Mouse (Mus musculus): Measurements from ENCODE around the gene Fam83c. TPM values are rescaled to one million over a fixed set of nuclear protein-coding genes. Genes with fewer than 3 reads are reported as not detected.

Fam83c gene
- polyA plus RNA-seq, 2 experiments, result 0.09 TPM; not detected in 1

GRCm38 (mm10) chr2:155809620-155810019 lies 25.0 kb downstream of the Fam83c start:
- no peaks in the 10 kb centered on the region for H3K36me3 ChIP-seq (replicated peaks; ENCODE audit: control insufficient read depth, insufficient read depth, low read depth)
- H3K27ac ChIP-seq, result no peak overlapping the region
- no peak overlapping the region for H3K9ac ChIP-seq (replicated peaks)
- H3K4me2 ChIP-seq (ENCODE audit: low read depth), result no peak overlapping the region
- H3K9me3 ChIP-seq (ENCODE audit: control insufficient read depth, low read length), result no peaks in the 10 kb centered on the region
- no peaks in the 10 kb centered on the region; the same call in 1 of the 2 replicates for H3K27me3 ChIP-seq (ENCODE audit: control insufficient read depth, insufficient read depth, low read length)
- ATAC-seq (ENCODE audit: insufficient read depth), result no peak
- no peaks in the 10 kb centered on the region for H3K4me1 ChIP-seq (replicated peaks; ENCODE audit: control insufficient read depth in 2 of 2, insufficient read depth in 2 of 2, low read length in 1 of 2)
- H3K4me3 ChIP-seq (ENCODE audit: insufficient read depth in 1 of 2, low read depth in 2 of 2, low read length in 2 of 2), result no peak overlapping the region
- DNase-seq (ENCODE audit: low read depth in 3 of 3, low spot score in 3 of 3), result no peak
- TF ChIP-seq EP300 (IDR thresholded peaks at IDR 0.05; ENCODE audit: low read depth) (no peak), CTCF (IDR thresholded peaks at IDR 0.05; ENCODE audit: low read depth) (no peak)
- WGBS (ENCODE audit: insufficient replicate concordance), result 55% methylated on average over 4 of the region's 4 CpGs

GRCm38 (mm10) chr2:155807408-155807807 lies 27.2 kb downstream of the Fam83c start:
- 53% methylated on average over 4 of the region's 4 CpGs for WGBS (ENCODE audit: insufficient replicate concordance)
- no peaks in the 10 kb centered on the region for H3K36me3 ChIP-seq (replicated peaks; ENCODE audit: control insufficient read depth, insufficient read depth, low read depth)
- H3K9ac ChIP-seq (replicated peaks), result no peak overlapping the region
- no peak for TF ChIP-seq EP300 (IDR thresholded peaks at IDR 0.05; ENCODE audit: low read depth)
- TF ChIP-seq CTCF (IDR thresholded peaks at IDR 0.05; ENCODE audit: low read depth), result no peak
- no peaks in the 10 kb centered on the region for H3K9me3 ChIP-seq (ENCODE audit: control insufficient read depth, low read length)
- ATAC-seq (ENCODE audit: insufficient read depth) (no peak), DNase-seq (ENCODE audit: low read depth in 3 of 3, low spot score in 3 of 3) (no peak)
- no peak overlapping the region for H3K27ac ChIP-seq
- H3K4me1 ChIP-seq (replicated peaks; ENCODE audit: control insufficient read depth in 2 of 2, insufficient read depth in 2 of 2, low read length in 1 of 2), result no peaks in the 10 kb centered on the region
- H3K4me2 ChIP-seq (ENCODE audit: low read depth), result no peak overlapping the region
- no peak overlapping the region for H3K4me3 ChIP-seq (ENCODE audit: insufficient read depth in 1 of 2, low read depth in 2 of 2, low read length in 2 of 2)
- H3K27me3 ChIP-seq (ENCODE audit: control insufficient read depth, insufficient read depth, low read length), result no peaks in the 10 kb centered on the region; the same call in 1 of the 2 replicates

- DNase-seq (ENCODE audit: low read depth in 3 of 3, low spot score in 3 of 3) (no peak), ATAC-seq (ENCODE audit: insufficient read depth) (no peak)
- Histone ChIP-seq H3K27me3 (ENCODE audit: control insufficient read depth, insufficient read depth, low read length) (no peaks in the 10 kb centered on the region; the same call in 1 of the 2 replicates), H3K4me2 (ENCODE audit: low read depth) (no peak overlapping the region), H3K4me1 (replicated peaks; ENCODE audit: control insufficient read depth in 2 of 2, insufficient read depth in 2 of 2, low read length in 1 of 2) (no peaks in the 10 kb centered on the region), H3K9ac (replicated peaks) (no peak overlapping the region), H3K36me3 (replicated peaks; ENCODE audit: control insufficient read depth, insufficient read depth, low read depth) (no peaks in the 10 kb centered on the region), H3K4me3 (ENCODE audit: insufficient read depth in 1 of 2, low read depth in 2 of 2, low read length in 2 of 2) (no peak overlapping the region), H3K9me3 (ENCODE audit: control insufficient read depth, low read length) (no peaks in the 10 kb centered on the region), H3K27ac (no peak overlapping the region)
- TF ChIP-seq EP300 (IDR thresholded peaks at IDR 0.05; ENCODE audit: low read depth) (no peak), CTCF (IDR thresholded peaks at IDR 0.05; ENCODE audit: low read depth) (no peak)
- 49% methylated on average over 5 of the region's 5 CpGs for WGBS (ENCODE audit: insufficient replicate concordance)
Observed at GRCm38 (mm10) chr2:155806548-155806947, 28.1 kb downstream of the Fam83c start.

- no peak for DNase-seq (ENCODE audit: low read depth in 3 of 3, low spot score in 3 of 3)
- 47% methylated on average over 6 of the region's 6 CpGs for WGBS (ENCODE audit: insufficient replicate concordance)
- TF ChIP-seq EP300 (IDR thresholded peaks at IDR 0.05; ENCODE audit: low read depth) (no peak), CTCF (IDR thresholded peaks at IDR 0.05; ENCODE audit: low read depth) (no peak)
Observed at GRCm38 (mm10) chr2:155805925-155806255, 28.8 kb downstream of the Fam83c start.

GRCm38 (mm10) chr2:155805231-155805924 lies 29.3 kb downstream of the Fam83c start:
- Histone ChIP-seq H3K4me2 (ENCODE audit: low read depth) (no peak overlapping the region), H3K9ac (replicated peaks) (no peak overlapping the region), H3K27ac (no peak overlapping the region), H3K9me3 (ENCODE audit: control insufficient read depth, low read length) (no peaks in the 10 kb centered on the region), H3K36me3 (replicated peaks; ENCODE audit: control insufficient read depth, insufficient read depth, low read depth) (no peaks in the 10 kb centered on the region), H3K4me3 (ENCODE audit: insufficient read depth in 1 of 2, low read depth in 2 of 2, low read length in 2 of 2) (no peak overlapping the region), H3K27me3 (ENCODE audit: control insufficient read depth, insufficient read depth, low read length) (no peaks in the 10 kb centered on the region; the same call in 1 of the 2 replicates), H3K4me1 (replicated peaks; ENCODE audit: control insufficient read depth in 2 of 2, insufficient read depth in 2 of 2, low read length in 1 of 2) (no peaks in the 10 kb centered on the region)
- DNase-seq (ENCODE audit: low read depth in 3 of 3, low spot score in 3 of 3), result no peak
- TF ChIP-seq CTCF (IDR thresholded peaks at IDR 0.05; ENCODE audit: low read depth) (no peak), EP300 (IDR thresholded peaks at IDR 0.05; ENCODE audit: low read depth) (no peak)
- WGBS (ENCODE audit: insufficient replicate concordance), result 24% methylated on average over 6 of the region's 6 CpGs
- ATAC-seq (ENCODE audit: insufficient read depth), result no peak

More at GRCm38 (mm10) chr2:155805925-155806255, 28.8 kb downstream of the Fam83c start:
- Histone ChIP-seq H3K36me3 (replicated peaks; ENCODE audit: control insufficient read depth, insufficient read depth, low read depth) (no peaks in the 10 kb centered on the region), H3K27ac (no peak overlapping the region), H3K9me3 (ENCODE audit: control insufficient read depth, low read length) (no peaks in the 10 kb centered on the region), H3K4me1 (replicated peaks; ENCODE audit: control insufficient read depth in 2 of 2, insufficient read depth in 2 of 2, low read length in 1 of 2) (no peaks in the 10 kb centered on the region), H3K4me3 (ENCODE audit: insufficient read depth in 1 of 2, low read depth in 2 of 2, low read length in 2 of 2) (no peak overlapping the region), H3K9ac (replicated peaks) (no peak overlapping the region), H3K4me2 (ENCODE audit: low read depth) (no peak overlapping the region), H3K27me3 (ENCODE audit: control insufficient read depth, insufficient read depth, low read length) (no peaks in the 10 kb centered on the region; the same call in 1 of the 2 replicates)
- no peak for ATAC-seq (ENCODE audit: insufficient read depth)
